Mouse (Mus musculus) T-helper 17 cell (primary cell): ENCODE data around the gene Plb1.

Experiments used
- in situ Hi-C, 2 experiments: fragments of 300-600 bp; cut with MboI, MseI; formaldehyde crosslinking; loops; 1 replicate in 1 of 2; 2 replicates in 1 of 2; pipeline ENCODE4 v1.15.1; 2025; ENCODE audit warnings: high pct_unique_total_duplicates in 2 of 2

Plb1 gene

DNA sequence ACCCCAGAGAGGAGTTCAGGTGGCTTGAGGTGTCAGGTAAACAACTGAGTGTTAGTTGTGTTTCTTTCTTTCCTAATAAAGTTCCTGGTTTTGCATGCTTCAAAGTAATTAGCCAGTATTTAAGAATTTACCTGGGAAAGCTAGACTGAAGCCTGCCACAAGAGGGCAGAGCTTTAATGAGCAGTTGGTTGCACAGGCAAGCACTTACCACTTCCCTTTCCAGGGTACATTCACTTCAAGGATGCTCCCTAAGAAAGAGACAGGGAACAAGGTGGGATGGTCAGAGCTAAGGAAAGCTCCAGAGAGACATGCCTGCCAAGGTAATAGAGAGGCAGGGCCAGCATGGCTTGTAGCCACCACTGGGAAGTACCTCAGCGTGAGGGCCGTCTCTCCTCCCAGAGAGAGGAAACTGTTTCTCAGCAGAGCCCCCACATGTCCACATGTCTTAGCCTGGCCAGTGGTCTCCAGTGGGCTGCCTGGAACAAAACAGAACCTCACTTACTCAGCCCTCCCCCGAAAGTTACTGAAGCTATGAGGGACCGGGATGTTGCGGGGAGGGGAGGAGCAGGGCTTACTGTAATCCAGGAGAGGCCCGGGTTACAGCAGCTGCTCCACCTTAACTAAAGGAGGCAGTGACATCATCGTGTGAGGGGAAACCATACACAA, 89.8 kb downstream of the Plb1 start:
- in situ Hi-C loops, result no loop called here

DNA sequence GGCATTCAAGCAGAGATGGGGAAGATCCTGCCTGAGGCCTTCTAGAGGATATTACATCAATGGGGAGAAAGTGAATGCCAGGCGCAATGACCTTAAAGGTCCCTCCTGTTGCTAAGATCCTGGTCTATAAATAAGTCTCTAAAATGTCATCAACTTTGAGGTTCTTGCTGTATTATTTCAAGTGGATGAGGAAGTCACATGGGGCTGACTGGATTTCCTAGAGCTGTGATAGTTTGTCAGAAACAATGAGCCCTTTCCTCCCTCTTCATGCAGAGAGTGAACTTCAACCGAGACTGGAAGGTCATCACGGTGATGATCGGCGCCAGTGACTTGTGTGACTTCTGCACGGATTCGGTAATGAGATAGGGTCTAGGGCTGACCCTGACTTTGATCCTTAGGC, 95.6 kb downstream of the Plb1 start:
- in situ Hi-C loops, result no loop called here

DNA sequence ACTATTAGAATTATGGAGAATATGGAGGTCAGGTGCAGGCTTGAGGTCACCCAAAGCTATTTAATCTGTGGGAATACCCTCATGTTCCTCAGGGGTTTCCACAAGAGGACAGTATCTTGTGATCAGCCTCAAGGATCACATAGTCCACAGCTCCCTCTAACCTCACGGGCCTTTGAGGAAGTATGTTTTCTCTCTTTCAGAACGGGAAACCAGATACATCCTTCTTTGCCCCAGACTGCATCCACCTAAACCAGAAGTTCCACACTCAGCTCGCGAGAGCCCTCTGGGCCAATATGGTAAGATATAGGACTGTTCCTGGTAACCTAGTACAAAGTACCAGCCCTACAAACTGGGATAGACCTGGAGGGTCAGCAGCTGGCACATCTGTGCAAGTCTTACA, 100.1 kb downstream of the Plb1 start:
- in situ Hi-C loops, result loop anchor here in 1 of 2 experiments (5.0 kb wide), 1 partner anchor 180 kb away; no protein-coding TSS in a partner anchor

DNA sequence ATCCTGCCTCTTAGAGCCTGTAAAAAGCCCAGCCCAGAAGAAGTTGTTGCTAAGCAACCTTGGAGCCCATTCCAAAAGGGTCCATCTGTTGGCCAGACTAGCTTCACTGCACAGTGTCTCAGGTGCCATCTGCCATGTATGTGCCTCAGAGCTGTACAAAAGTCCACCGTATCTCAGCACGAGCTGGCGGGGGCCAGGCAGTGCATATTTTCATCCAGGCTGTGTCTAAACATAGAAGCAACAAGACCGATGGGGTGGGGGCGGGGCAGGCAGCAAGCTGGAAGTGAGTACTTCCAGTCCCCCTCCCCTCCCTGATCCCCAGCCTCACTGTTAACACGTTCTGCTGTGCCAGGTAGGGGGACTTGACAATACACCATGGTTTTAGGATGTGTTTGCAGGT, 102.7 kb downstream of the Plb1 start:
- in situ Hi-C loops, result no loop called here

DNA sequence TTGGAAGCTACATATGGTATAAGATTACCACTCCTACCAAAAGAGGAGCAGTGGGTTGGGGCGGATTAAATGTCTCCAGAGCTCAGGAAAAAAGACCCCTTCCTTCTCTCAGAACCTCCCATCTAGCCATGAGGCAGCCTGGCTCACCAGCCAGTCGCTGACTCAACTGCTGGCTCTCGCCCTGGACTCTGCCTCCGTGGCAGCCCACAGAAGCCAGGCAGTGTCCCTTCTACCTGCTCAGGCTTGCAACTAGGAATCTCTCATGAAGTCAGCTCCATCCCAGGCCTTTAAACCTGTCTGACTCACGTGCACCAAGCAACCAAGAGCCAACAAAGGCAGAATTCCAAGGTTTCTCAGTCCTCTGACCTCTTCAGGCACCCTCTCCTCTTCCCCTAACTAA, 103.6 kb downstream of the Plb1 start:
- in situ Hi-C loops, result no loop called here

DNA sequence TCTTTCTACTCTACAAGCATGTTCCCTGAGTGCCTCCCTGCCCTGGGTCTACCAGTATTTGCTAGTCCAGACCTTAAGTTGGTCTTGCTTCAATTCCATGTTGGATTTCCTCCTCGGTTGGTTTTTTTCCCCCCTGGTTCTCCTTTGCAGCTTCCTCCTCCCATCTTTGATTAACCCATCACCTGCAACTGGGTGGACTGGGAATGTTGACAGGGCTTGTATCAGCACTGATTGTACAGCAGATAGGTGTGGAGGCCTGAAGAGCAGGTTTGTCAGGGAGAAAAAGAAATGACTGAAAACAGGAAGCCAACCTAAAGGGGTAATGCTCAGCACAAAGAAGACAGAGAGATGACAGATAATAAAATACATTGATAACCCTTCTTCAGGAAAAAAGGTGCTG, 104.8 kb downstream of the Plb1 start:
- in situ Hi-C loops, result no loop called here

DNA sequence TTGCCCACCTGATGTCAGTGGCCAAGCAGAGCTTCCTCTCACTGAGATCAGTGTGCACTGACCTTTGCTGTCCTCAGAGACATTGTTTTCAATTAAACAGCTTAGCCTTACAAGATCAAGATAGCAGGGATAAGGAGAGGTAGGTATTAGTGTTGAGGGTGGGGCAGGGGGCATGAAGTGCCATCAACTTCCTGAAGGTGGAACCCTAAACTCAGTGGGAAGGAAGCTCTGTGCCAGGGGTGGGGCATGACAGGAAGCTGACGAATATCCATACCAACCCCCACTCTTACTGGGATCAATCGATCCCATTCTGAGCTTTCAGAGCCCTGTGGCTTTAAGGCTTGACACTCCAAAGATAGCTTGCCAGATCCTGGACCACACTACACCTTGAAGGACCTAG, 105.8 kb downstream of the Plb1 start:
- in situ Hi-C loops, result no loop called here

DNA sequence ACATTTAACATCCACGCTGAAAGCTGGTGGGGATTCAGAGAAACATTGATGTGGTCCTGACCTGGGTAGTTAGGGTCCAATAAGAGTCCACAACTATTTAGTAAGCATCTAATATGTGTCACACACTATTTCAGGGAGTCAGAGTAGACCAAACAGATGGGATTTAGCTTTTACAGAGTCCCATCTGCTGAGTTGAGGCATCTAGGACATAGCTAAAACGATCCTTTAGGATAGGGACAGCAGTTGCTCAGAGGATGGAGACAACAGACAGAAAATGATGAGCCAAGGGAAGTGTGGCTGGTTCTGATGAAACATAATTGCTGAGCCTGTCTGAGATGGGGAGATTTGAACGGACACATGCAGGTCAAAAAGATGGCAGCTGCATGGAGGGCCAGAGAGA, 106.3 kb downstream of the Plb1 start:
- in situ Hi-C loops, result no loop called here

DNA sequence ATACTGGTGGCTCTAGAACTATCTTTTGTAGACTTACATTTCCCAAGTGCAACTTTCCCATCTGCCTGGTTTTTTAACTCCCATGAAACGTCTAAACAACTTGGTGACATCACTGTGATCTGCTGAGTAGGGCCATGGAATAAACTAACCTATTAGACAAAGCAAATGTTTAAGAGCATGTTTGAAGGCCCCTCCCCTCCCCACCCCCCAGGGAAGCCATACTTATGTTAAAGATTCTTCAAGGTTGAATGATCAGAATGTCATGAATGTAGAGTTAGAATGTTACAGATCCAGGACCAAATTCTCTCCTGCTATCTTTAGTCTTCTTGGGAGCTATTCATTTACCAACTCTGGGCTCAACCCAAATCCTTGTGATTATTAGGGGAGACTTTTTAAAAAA, 107.7 kb downstream of the Plb1 start:
- in situ Hi-C loops, result loop anchor here in 1 of 2 experiments (5.0 kb wide), 1 partner anchor 172 kb away; no protein-coding TSS in a partner anchor

DNA sequence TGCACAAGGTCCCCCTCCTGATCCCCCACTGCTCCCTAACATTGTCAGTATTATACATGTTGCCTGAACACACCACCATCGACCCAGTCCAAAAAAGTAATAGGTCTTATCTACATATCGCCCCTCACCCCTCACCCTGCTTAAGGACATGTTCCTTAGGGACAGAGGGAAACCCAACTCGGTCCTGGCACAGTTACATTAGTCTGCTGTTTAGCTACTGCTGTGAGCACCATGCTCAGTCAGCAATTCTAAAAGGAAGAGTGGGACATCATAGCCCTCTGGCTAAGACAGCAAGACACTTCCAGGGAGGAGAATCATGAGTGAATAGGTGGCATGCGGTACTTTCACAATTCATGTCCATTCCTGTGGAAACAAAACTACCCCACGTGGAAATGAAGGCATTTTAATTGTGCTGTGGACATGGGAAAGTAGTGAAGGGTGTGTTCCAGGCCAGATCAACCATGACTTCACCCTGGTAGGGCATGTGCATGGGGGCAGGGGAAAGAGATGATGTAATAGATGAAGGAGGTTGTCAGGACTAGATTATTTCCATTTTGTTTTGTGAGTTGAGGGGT, 110.3 kb downstream of the Plb1 start:
- in situ Hi-C loops, result loop anchor here in 1 of 2 experiments (5.0 kb wide), 1 partner anchor 170 kb away; no protein-coding TSS in a partner anchor

DNA sequence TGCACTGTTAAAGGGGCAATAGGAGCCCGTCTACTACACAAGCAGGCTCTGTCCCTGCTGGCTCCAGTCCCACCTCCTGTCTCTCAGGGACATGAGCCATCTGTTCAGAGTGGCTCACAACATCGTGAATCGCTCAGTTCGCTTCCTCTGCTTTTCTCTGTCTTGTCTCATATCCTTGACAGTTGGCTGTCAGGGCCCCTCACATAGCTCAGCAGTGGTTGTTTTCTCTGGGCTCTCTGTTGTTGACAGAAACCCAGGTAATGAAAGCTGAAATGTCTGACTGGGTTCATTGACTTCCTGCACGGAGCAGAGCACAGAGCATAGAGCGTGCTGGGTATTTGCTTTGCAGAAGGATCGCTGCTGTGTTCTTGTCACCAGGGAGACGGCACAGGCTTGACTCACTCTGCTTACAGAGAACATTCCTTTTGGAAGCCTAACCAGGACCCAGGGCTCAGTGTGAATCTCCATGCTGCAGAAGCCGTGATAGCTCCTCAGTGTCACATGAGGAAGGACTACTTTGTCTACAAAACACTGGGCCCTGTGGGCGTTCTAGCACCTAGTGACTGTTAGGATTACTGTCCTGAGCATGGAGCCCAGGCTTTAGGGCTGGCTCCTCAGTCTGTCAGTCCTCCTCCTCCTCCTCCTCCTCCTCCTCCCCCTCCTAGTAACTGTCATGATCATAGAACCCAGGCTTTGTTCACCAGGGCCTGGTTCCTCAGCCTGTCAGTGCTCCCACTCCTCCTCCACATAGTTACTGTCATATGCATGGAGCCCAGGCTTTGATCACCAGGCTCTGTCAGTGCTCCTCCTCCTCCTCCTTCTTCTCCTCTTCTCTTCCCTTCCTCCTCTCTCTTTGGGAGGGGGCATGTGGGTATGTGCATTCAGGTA, 113.8 kb downstream of the Plb1 start:
- in situ Hi-C loops, result loop anchor here in 1 of 2 experiments (5.0 kb wide), 1 partner anchor 61 kb away; no protein-coding TSS in a partner anchor

DNA sequence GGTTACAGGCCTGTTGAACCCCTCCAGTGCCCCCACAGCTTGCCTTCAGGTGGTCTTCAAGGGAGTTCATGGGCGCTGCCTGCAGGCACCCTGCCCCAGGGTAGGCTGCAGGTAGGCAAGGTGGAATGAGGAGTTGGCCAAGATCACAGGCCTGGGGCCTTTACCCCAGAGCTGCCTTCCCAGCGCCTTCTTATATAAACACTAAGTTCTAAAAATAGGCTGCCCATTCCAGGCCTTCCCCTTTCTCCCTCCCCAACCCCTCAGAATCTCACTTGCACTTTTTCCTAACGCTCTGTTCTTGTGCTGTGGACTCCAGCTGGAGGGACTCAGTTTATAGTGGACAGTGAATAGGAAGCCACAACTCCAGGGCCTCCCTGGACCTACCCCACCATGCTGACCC, 117.2 kb downstream of the Plb1 start:
- in situ Hi-C loops, result loop anchor here in 1 of 2 experiments (5.0 kb wide), 1 partner anchor 58 kb away; no protein-coding TSS in a partner anchor

DNA sequence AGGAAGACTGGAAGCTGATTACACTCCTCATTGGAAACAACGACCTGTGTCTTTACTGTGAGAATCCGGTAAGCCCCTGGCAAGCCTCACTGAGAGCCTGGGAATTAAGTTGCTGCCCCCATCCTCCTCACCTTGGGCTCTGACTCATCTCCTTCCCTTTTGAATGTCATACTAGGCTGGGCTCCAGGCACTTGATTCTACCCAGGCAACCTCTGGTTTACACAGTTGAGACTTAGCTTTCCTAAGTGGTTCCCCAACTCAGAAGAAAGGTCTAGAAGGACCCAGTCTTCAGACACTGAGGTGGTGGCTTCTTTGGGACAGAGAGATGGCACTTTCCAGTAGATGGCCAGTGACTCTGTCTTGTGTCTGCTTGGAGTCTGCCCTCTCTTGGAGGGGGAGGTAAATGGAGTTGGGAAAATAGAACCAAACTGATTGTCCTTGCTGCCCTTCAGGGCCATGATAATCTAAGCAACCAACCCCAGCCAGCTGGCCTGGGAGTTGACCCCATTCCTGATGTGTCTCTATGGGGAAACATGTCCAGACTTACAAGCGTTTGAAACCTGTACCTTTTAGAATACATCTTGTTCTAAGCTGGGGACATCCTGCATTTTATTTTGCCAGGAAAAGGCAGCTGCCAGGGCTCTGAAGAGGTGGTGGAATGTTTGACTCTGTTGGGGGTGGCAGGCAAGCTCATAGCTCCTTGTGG, 118.2 kb downstream of the Plb1 start:
- in situ Hi-C loops, result no loop called here

DNA sequence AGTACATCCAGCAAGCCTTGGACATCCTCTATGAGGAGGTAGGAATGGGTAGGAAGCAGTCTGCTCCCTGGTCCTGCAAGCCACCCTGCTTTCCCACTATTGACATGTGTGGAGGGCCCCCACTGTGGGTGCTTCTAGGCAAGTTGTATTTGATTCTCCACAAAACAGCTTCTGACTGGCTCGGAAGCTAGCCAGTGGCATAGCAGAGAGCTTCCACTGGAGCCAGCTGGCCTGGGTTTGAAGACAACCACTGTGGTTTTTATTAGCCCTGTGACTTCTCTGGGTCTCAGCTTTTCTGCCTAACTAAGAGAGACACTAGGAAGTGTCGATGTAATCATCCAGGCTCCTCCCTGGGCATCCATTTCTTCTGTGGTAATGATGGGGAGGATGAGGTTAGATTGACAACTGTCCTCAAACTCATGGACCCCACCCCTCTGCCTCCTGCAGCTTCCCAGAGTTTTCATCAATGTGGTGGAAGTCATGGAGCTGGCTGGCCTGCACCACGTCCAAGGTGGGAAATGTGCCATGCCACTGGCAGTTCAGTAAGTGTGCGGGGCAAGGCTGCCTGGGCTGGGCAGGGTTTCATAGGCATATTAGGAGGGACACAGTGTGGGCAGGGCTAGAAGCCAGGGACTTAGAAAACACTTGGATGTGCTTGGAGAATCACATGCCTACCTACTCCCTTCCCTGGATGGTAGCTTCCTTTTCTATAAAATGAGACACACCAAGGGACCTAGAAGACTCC, 119.4 kb downstream of the Plb1 start:
- in situ Hi-C loops, result no loop called here

DNA sequence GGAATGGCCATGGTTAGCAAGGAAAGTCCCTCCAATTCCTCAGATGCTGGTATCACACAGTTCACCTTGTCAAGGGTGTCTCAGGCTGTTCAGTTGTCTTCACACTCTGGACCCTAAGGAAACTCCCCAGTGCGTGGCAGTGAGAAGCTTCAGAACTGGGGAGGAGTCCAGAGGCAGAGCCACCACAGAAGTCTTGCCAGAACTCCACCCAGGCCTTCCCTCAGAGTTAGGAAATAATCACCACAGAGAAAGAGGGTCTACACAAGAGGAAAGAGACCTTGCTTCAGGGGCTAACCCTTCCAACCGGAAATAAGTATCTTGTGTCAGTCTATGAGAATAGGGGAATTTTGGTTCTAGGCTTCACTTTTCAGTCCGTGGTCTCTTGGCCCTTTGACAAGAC, 120.3 kb downstream of the Plb1 start:
- in situ Hi-C loops, result no loop called here

DNA sequence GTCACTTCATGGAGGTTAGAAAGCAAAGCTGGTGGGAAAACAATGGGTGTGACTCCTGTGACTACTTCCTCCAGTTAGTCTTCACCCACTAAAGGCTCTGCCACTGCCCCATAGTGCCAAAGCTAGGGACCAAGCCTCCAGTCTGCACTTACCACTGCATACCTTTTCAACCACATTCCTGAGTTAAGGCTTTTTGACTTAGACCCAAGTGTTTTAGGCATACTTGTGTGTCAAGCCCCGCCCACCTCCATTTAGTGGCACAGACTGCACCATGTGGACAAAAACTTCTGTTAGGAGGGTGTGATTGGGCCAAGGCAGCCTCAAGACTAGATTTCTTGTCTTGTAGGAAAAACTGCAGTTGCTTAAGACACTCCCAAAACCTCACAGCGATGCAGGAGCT, 120.8 kb downstream of the Plb1 start:
- in situ Hi-C loops, result no loop called here

DNA sequence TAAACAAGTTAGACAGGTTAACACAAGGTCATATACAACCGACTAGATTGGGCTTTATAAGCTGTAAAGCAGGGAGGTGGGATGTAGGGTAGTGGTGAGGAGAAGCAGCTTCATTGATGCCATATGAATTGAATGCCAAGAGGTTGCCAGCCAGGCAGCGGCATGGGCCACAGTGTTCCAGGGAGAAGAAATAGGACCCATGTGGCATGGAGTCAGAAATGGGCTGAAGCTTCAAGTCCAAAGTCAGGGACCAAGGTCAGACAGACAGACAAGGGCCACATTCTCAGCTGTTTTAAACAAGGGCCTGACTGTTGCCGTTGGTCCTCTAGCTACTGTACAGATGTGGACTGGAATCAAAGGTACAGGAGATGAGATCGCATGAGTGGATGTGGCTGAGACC, 128.0 kb downstream of the Plb1 start:
- in situ Hi-C loops, result no loop called here

DNA sequence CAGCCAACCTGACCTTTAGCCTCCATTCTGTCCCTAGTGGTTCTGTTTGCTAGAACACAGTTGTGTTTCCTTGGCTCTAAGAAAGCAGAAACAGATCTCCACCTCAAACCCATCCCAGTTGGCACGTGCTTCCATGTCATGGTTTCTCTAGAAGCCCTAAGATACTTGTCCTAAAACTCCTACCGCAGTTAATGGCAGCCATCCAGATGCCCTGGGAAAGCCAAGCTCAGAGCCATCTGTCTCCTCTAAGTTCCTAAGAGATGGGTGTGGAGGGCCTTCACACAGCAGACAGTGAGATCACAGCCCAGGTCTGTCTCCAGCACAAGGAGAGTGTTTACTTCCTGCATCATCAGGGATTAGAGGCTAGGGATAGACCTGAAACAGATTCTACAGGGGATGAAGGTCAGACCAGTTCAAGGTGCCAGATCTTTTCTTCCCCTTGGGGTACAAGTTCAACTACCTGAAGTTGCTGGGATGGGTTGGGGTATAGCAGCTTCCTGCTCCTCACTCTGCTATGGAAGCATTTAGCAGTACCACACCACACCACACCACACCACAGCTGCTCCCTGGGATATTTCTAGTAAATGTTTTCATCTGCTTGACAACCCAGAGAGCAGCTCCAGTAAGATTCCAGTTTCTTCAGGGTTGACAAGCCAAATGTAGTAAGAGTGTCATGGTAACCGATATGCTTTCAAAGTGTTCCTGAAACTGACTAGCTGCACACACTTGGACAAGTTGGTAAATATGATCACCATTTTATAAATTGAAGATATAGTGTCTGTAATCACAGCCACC, 129.1 kb downstream of the Plb1 start:
- in situ Hi-C loops, result no loop called here

DNA sequence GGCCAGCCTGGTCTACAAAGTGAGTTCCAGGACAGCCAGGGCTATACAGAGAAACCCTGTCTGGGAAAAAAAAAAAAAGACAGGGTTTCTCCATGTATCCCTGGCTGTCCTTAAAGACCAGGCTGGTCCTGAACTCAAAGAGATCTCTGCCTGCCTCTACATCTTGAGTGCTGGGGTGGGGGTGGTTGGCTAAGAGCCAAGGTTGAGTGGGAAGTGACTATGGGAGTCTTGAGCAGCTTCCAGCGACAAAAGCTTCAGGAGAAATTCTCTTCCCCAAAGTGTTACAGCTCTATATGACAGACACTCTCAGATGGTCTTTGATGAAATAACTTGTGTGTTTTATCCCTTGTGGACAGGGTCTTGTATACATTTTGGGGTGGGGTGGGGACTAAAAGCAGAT, 136.9 kb downstream of the Plb1 start:
- in situ Hi-C loops, result no loop called here

DNA sequence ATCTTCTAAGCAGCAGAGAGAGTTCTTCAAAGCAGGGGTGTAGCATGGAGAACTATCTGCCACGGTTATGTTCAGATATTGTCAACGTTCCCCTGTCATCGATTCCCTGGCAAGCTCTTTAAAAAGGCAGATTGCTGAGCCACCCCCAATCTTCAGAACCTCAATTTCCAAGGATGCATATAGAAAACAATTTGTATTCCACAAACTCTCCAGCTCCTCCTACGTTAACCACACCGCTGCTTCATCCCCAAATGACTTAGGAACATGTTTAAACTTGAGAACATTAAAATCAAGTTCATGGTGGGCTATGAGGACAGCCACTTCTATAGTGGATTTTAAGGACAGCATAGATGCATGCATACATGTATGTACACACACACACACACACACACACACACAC, 138.7 kb downstream of the Plb1 start:
- in situ Hi-C loops, result no loop called here
